Mouse (Mus musculus): ENCODE measurements around the gene Mycl.

DNA sequence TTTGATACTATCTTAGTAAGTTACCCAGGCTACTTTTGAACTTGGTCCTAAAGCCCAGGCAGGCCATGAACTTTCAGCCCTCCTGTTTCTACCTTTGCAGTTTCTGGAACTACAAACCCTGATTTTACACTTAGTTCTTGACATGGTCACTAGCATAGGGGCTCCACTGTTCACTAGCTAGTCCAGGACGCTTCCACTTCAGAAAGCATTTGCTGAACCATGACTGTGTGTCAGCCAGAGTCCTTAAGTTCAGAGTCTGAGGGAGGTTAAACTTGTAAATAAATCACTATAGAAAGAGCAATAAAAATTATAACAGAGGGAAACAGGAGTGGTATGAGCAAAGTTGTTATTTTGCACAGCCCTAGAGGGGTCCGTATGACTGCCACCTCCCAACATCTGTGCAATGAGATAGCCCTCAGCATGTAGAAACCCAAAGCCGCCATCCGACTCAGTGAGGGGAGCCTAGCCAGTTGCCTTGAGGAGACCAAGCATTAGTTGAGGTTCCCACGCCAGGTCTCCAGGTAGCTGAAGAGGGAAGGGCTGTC is 20.4 kb upstream of the Mycl start:
- TF ChIP-seq EP300 (IDR thresholded peaks at IDR 0.05; ENCODE audit: low read depth in 1 of 2, low read length in 2 of 2) (no peak), SMC3 (IDR thresholded peaks at IDR 0.05; ENCODE audit: low read depth, low read length) (no peak), HCFC1 (IDR thresholded peaks at IDR 0.05; ENCODE audit: low read depth, low read length) (no peak)
